Mouse (Mus musculus) retina, postnatal 1 day (tissue): Measurements from ENCODE around the gene Pard3.

ENCODE experiments used
- DNase-seq: peaks from one replicate; pipeline ENCODE4 v3.0.0-alpha.2; 2012

Pard3 gene

GRCm38 (mm10) chr8:127361796-127362195 is 298.1 kb downstream of the Pard3 start:
- no peak for DNase-seq

- no peak for DNase-seq
Observed at GRCm38 (mm10) chr8:127368347-127368746, 304.7 kb downstream of the Pard3 start.

- peak; percentile 50 for DNase-seq
Observed at GRCm38 (mm10) chr8:127371326-127371949, 307.7 kb downstream of the Pard3 start.

GRCm38 (mm10) chr8:127377775-127378174 is 314.1 kb downstream of the Pard3 start:
- no peak for DNase-seq

GRCm38 (mm10) chr8:127378994-127379858 is 315.5 kb downstream of the Pard3 start:
- no peak for DNase-seq

- no peak for DNase-seq
Observed at GRCm38 (mm10) chr8:127381259-127381658, 317.6 kb downstream of the Pard3 start.

GRCm38 (mm10) chr8:127392700-127393099 is 329.0 kb downstream of the Pard3 start:
- no peak for DNase-seq

GRCm38 (mm10) chr8:127395488-127395887 is 331.8 kb downstream of the Pard3 start:
- no peak for DNase-seq

- no peak for DNase-seq
Observed at GRCm38 (mm10) chr8:127405815-127406214, 342.1 kb downstream of the Pard3 start.

GRCm38 (mm10) chr8:127410606-127411005 is 346.9 kb downstream of the Pard3 start:
- DNase-seq, result no peak

- no peak for DNase-seq
Observed at GRCm38 (mm10) chr8:127411190-127411848, 347.6 kb downstream of the Pard3 start.

- no peak for DNase-seq
Observed at GRCm38 (mm10) chr8:127423021-127423420, 359.3 kb downstream of the Pard3 start.

- no peak for DNase-seq
Observed at GRCm38 (mm10) chr8:127424211-127424916, 360.7 kb downstream of the Pard3 start.

- no peak for DNase-seq
Observed at GRCm38 (mm10) chr8:127426857-127427256, 363.2 kb downstream of the Pard3 start.

- no peak for DNase-seq
Observed at GRCm38 (mm10) chr8:127428004-127428403, 364.3 kb downstream of the Pard3 start.

GRCm38 (mm10) chr8:127431236-127431635 is 367.5 kb downstream of the Pard3 start:
- no peak for DNase-seq

GRCm38 (mm10) chr8:127435975-127436374 is 372.3 kb downstream of the Pard3 start:
- no peak for DNase-seq

- no peak for DNase-seq
Observed at GRCm38 (mm10) chr8:127437613-127438235, 374.0 kb downstream of the Pard3 start.

- DNase-seq, result peak; percentile 62
Observed at GRCm38 (mm10) chr8:127438625-127439391, 375.1 kb downstream of the Pard3 start.

GRCm38 (mm10) chr8:127439392-127440160 is 375.9 kb downstream of the Pard3 start:
- DNase-seq, result peak; percentile 59
